ENCODE assay signal across 8 mouse cellular contexts in the genomic region with DNA sequence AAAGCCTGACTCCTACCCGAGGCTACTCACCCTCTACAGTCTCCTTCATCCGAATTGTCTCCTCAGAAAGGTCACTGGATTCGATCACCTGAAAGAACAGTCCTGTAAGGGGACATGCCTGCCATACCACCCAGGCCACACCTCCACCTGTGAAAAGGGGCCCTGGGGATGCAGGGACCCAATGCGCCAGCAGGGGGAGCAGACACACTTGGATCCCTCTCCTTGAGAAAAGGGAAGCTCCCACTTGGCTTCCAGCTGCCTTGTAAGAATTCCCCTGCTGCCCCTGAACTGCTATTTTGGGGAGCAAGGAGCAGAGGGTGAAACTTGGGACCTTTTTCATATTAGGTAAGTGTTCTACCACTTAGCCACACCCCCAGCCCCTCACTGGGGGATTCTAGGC. TPM values are rescaled to one million over a fixed set of nuclear protein-coding genes. Genes with fewer than 3 reads are reported as not detected.
DNase-seq lines count a peak whose midpoint lies in the region; ATAC-seq lines count a peak whose summit lies in the region.
"Had no signal": no experiment of that assay in that cellular context is flagged by ENCODE, and none has a peak within 500 bp of the region (broad histone marks: within the 10 kb centered on the region; RNA-seq: fewer than 3 reads in every experiment).

No protein-coding gene starts in this region.

- no peaks in the 10 kb centered on the region for H3K27me3 ChIP-seq in midbrain, embryonic 11.5 days (ENCODE audit: control insufficient read depth, insufficient read depth, low read length)
- no peaks in the 10 kb centered on the region for H3K27me3 ChIP-seq in midbrain, embryonic 16.5 days (ENCODE audit: control insufficient read depth, insufficient read depth, low read depth, low read length)
- no peaks in the 10 kb centered on the region for H3K27me3 ChIP-seq in liver, embryonic 13.5 days
- H3K27me3 ChIP-seq: heart, embryonic 15.5 days had no signal

- ATAC-seq in midbrain, embryonic 11.5 days (ENCODE audit: low FRiP score): no peak
- ATAC-seq in midbrain, embryonic 16.5 days: no peak
- ATAC-seq in liver, embryonic 13.5 days (ENCODE audit: low read depth): no peak

- 85% methylated on average over 4 of the region's 4 CpGs for WGBS in midbrain, embryonic 11.5 days
- 79% methylated on average over 4 of the region's 4 CpGs for WGBS in midbrain, embryonic 16.5 days
- 63% methylated on average over 4 of the region's 4 CpGs for WGBS in liver, embryonic 13.5 days (ENCODE audit: insufficient replicate concordance)

- DNase-seq in midbrain, embryonic 11.5 days (ENCODE audit: low spot score, missing footprints): peak; percentile 88
- peak; percentile 53 for DNase-seq in Muller cell, postnatal 12 days (ENCODE audit: inconsistent ontology term)
- peak; percentile 40 for DNase-seq in c-Kit-positive CD71-positive TER-119-negative erythroid progenitor cells, embryonic 14.5 days (ENCODE audit: low read depth)
- peak; percentile 33 to 36 for DNase-seq in heart, adult 9 months (ENCODE audit: low spot score in 2 of 2)
- peak; percentile 42 for DNase-seq in liver, embryonic 13.5 days
- peak; percentile 58 for DNase-seq in right cerebral cortex, postnatal 25 days

- no peaks in the 10 kb centered on the region for H3K4me1 ChIP-seq in midbrain, embryonic 11.5 days (ENCODE audit: control insufficient read depth, insufficient read depth, low read length)
- H3K4me1 ChIP-seq in midbrain, embryonic 16.5 days (ENCODE audit: control insufficient read depth, insufficient read depth, low read length): no peaks in the 10 kb centered on the region
- no peaks in the 10 kb centered on the region for H3K4me1 ChIP-seq in liver, embryonic 13.5 days (replicated peaks)
- H3K4me1 ChIP-seq: heart, embryonic 15.5 days had no signal

- no peak overlapping the region for H3K9ac ChIP-seq in midbrain, embryonic 11.5 days (ENCODE audit: low read length)
- H3K9ac ChIP-seq in midbrain, embryonic 16.5 days (ENCODE audit: low read depth, low read length): no peak overlapping the region
- H3K9ac ChIP-seq in liver, embryonic 13.5 days: no peak overlapping the region
- H3K9ac ChIP-seq: heart, embryonic 15.5 days had no signal

- no peaks in the 10 kb centered on the region for H3K9me3 ChIP-seq in midbrain, embryonic 11.5 days (ENCODE audit: control insufficient read depth, low read length)
- no peaks in the 10 kb centered on the region for H3K9me3 ChIP-seq in midbrain, embryonic 16.5 days (replicated peaks; ENCODE audit: control insufficient read depth, low read length, poor library complexity, severe bottlenecking)
- H3K9me3 ChIP-seq in liver, embryonic 13.5 days (replicated peaks): no peaks in the 10 kb centered on the region
- H3K9me3 ChIP-seq: heart, embryonic 15.5 days had no signal

- H3K27ac ChIP-seq in midbrain, embryonic 11.5 days (ENCODE audit: low read depth, low read length): no peak overlapping the region
- H3K27ac ChIP-seq in midbrain, embryonic 16.5 days (ENCODE audit: low read length): no peak overlapping the region
- no peak overlapping the region for H3K27ac ChIP-seq in liver, embryonic 13.5 days
- H3K27ac ChIP-seq: heart, embryonic 15.5 days had no signal

- no peak overlapping the region for H3K4me2 ChIP-seq in midbrain, embryonic 11.5 days
- H3K4me2 ChIP-seq in midbrain, embryonic 16.5 days (ENCODE audit: low read length): no peak overlapping the region
- H3K4me2 ChIP-seq in liver, embryonic 13.5 days: no peak overlapping the region
- H3K4me2 ChIP-seq: heart, embryonic 15.5 days had no signal

- H3K4me3 ChIP-seq in midbrain, embryonic 11.5 days (ENCODE audit: low read depth, low read length): no peak overlapping the region
- H3K4me3 ChIP-seq in midbrain, embryonic 16.5 days (ENCODE audit: low read depth, low read length): no peak overlapping the region
- no peak overlapping the region for H3K4me3 ChIP-seq in liver, embryonic 13.5 days (replicated peaks)
- H3K4me3 ChIP-seq: heart, embryonic 15.5 days had no signal

- peaks cover 22% of the 10 kb centered on the region for H3K36me3 ChIP-seq in midbrain, embryonic 11.5 days (ENCODE audit: control insufficient read depth, insufficient read depth, low read length)
- H3K36me3 ChIP-seq in midbrain, embryonic 16.5 days (ENCODE audit: control insufficient read depth, insufficient read depth, low read length): peaks cover 69% of the 10 kb centered on the region
- peaks cover 18% of the 10 kb centered on the region for H3K36me3 ChIP-seq in liver, embryonic 13.5 days

RNA-seq across cellular contexts. Expression of a gene that starts 43.5 kb away (rescaled TPM):
- 86.5 and 88.1 TPM in 2 replicates for polyA plus RNA-seq in midbrain, embryonic 11.5 days (2014; fragmentation: Nextera tagmentation; extraction: Ambion mirVana)
- 74.3 and 81.5 TPM in 2 replicates for polyA plus RNA-seq in midbrain, embryonic 16.5 days (2015; fragmentation: Nextera tagmentation; extraction: Ambion mirVana)
- polyA plus RNA-seq in liver, embryonic 13.5 days (2015; fragmentation: Nextera tagmentation; extraction: Ambion mirVana): 12.9 and 13.6 TPM in 2 replicates

RNA-seq across cellular contexts. Expression of a gene that starts 52.2 kb away (rescaled TPM):
- polyA plus RNA-seq in midbrain, embryonic 11.5 days (2014; fragmentation: Nextera tagmentation; extraction: Ambion mirVana): 5.6 and 5.8 TPM in 2 replicates
- polyA plus RNA-seq in midbrain, embryonic 16.5 days (2015; fragmentation: Nextera tagmentation; extraction: Ambion mirVana): 16.7 and 17.1 TPM in 2 replicates
- polyA plus RNA-seq in liver, embryonic 13.5 days (2015; fragmentation: Nextera tagmentation; extraction: Ambion mirVana): 0.37 and 0.50 TPM in 2 replicates

RNA-seq across cellular contexts. Expression of a gene that starts 59.9 kb away (rescaled TPM):
- polyA plus RNA-seq in midbrain, embryonic 11.5 days (2014; fragmentation: Nextera tagmentation; extraction: Ambion mirVana): 0.30 TPM in 1 of 2 replicates, not detected in the other
- 0.46 and 0.92 TPM in 2 replicates for polyA plus RNA-seq in midbrain, embryonic 16.5 days (2015; fragmentation: Nextera tagmentation; extraction: Ambion mirVana)
- not detected in 2 replicates for polyA plus RNA-seq in liver, embryonic 13.5 days (2015; fragmentation: Nextera tagmentation; extraction: Ambion mirVana)

Comparison
In these comparisons a context has a peak if more than half of its experiments do, and no peak if none do; other contexts are left out.
1. DNase-seq: peak in every context shown above with its lines; median percentile 88 in midbrain, embryonic 11.5 days; 58 in right cerebral cortex, postnatal 25 days; 53 in Muller cell, postnatal 12 days; 42 in liver, embryonic 13.5 days; 40 in c-Kit-positive CD71-positive TER-119-negative erythroid progenitor cells, embryonic 14.5 days; 34 in heart, adult 9 months.